Mouse (Mus musculus): Measurements from ENCODE around the gene Cdk8.

DNA sequence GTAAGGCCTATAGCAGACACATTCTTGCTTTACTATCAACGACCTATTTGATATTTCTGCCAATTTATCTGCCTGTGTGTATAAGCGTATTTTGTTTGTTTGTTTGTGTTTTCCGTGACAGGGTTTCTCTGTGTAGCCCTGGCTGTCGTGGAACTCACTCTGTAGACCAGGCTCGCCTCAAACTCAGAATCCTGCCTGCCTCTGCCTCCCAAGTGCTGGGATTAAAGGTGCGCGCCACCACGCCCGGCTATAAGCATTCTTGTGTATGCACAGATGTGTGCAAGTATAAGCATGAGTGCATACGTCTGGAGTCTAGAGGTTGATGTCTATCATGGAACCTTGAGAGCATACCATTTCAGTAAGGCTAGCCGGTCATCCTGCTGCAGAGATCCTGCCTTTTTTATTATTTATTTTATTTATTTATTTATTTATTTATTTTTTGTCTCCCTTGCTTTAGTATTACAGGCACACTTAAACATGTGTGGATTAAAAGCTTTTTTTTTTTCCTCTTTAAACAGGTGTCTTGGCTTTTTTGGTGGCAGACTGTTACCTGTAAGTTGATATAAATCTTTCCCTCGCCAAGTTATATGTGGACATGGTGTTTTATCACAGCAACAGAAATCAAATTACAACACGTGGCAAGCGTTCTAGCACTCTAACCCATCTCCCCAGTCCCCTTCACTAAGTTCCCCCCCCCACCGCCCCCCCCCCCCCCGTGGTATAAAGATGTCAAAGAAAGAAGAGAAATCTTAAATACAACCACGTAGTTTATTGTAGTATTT, 970 bp upstream of the Cdk8 start:
- TF ChIP-seq CTCF (IDR thresholded peaks at IDR 0.05; ENCODE audit: low read depth, low read length), result no peak
- TF ChIP-seq TAL1 (conservative IDR thresholded peaks at IDR 0.05; ENCODE audit: low read depth, low read length), result no peak

All from G1E (cell line).